Mouse (Mus musculus): ENCODE measurements around the gene Lyrm9.

- peak; percentile 16; the same call in 1 of the 2 replicates for TF ChIP-seq CTCF (conservative IDR thresholded peaks at IDR 0.05; ENCODE audit: low read length)
- no peak for TF ChIP-seq POU5F1 (IDR thresholded peaks at IDR 0.05; ENCODE audit: borderline replicate concordance, low read length)
Observed at GRCm38 (mm10) chr11:78828386-78828785, 2.0 kb downstream of the Lyrm9 start.

Data from E14TG2a.4 (cell line).